Mouse (Mus musculus) duodenum, adult 2 months (tissue): Measurements from ENCODE around the gene Slc4a4. TPM values are rescaled to one million over a fixed set of nuclear protein-coding genes. Genes with fewer than 3 reads are reported as not detected.

Experiments used
- polyA plus RNA-seq: library from polyadenylated mRNA; depleted of rRNA; stranded (reverse); fragments of >200 nt; gene quantifications from 2 replicates; pipeline ENCODE4 v1.2.3, GENCODE M21; 2012; ENCODE audit warnings: low replicate concordance; rRNA removed

Gene Slc4a4
- 7.1 and 13.9 TPM in 2 replicates for polyA plus RNA-seq

DNA sequence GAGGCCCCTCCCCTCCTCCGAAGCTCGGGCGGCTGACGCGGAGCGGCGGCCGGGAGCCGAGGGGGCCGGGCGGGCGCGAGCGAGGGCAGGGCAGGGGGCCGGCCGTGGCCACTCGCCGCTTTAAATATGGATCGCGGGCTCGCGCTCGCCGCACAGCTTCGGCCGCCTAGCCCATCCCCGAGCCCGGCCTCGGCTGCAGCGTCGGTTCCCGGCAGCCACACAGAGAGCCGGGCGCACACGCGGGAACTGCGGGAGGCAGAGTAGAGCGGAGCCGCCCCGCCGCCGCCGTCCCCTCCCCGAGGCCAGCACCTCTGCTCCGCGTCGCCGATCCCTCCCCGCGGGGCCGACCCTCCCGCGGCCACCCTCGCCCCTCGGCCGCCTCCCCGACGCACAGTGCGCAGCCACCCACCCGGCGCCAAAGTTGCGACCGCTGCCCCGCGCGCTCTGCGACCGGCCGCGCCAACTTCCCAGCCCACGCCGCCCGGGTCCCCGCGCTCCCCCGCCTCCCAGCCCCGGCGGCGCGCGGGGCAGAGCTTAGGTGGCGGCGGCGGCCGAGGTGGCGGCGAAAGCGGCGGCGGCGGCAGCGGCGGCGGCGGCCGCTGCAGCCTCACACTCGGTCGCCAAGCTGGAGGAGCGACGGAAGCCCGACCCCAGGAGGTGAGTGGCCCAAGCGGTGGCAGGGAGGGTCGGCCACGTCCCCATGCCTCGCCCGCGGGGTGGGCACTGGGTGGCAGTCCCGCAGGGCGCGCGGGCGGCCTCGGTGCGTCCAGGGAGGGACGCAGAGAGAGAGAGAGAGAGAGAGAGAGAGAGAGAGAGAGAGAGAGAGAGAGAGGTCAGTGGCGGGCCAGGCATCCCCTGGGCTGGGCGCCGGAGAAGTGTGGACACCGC, at the start of gene Slc4a4:
Gene Slc4a4, plus strand, starts transcription at position 151 of the 888 bp plus-strand sequence.

Other genes starting within 250 kb of the Slc4a4 start
- gene Grsf1, start 210.6 kb upstream of the Slc4a4 start, polyA plus RNA-seq = 27.0 and 29.4 TPM in 2 replicates
- 1.3 and 2.2 TPM in 2 replicates for gene Mob1b, start 166.0 kb upstream of the Slc4a4 start, polyA plus RNA-seq
- 1.2 and 1.6 TPM in 2 replicates for gene Dck, start 121.8 kb upstream of the Slc4a4 start, polyA plus RNA-seq